Mouse (Mus musculus) hindbrain, postnatal 0 days (tissue): ENCODE data around the gene 2210011C24Rik. TPM values are rescaled to one million over a fixed set of nuclear protein-coding genes. Genes with fewer than 3 reads are reported as not detected.
"Not testable (repeated sequence)": the region's sequence is repeated elsewhere in the genome, so short reads cannot be mapped to it uniquely, and the experiment has no call there.

Experiments used
- ATAC-seq: fragments of 200-750 bp; cut with Nextera tagmentation; 2 replicates; pipeline ENCODE4 v1.8.0; 2017; ENCODE audit warnings: mild to moderate bottlenecking, moderate TSS enrichment, moderate library complexity
- DNase-seq: peaks from one replicate; pipeline ENCODE4 v3.0.0-alpha.2; 2015; ENCODE audit warnings: low spot score
- H3K27ac ChIP-seq: fragments of 300-500 bp; sonication (generic); 2 replicates; pipeline ENCODE4 v1.5.1; 2014; ENCODE audit warnings: mild to moderate bottlenecking
- H3K27me3 ChIP-seq: fragments of 300-500 bp; sonication (generic); 2 replicates; pipeline ENCODE4 v1.6.1; 2014; ENCODE audit warnings: low read length, mixed read lengths; ENCODE audit not compliant: insufficient read depth
- H3K36me3 ChIP-seq: fragments of 300-500 bp; sonication (generic); 2 replicates; pipeline ENCODE4 v1.6.1; 2014; ENCODE audit warnings: low read length, mixed read lengths; ENCODE audit not compliant: insufficient read depth
- H3K4me1 ChIP-seq: fragments of 300-500 bp; sonication (generic); 2 replicates; pipeline ENCODE4 v1.6.1; 2014; ENCODE audit warnings: antibody characterized with exemption, low read length, mixed read lengths; ENCODE audit not compliant: insufficient read depth
- H3K4me2 ChIP-seq: fragments of 300-500 bp; sonication (generic); 2 replicates; pipeline ENCODE4 v1.6.1; 2014; ENCODE audit warnings: low read depth, mild to moderate bottlenecking, low read length, moderate library complexity, mixed read lengths
- H3K4me3 ChIP-seq: fragments of 300-500 bp; sonication (generic); 2 replicates; pipeline ENCODE4 v1.5.1; 2014; ENCODE audit warnings: low read length
- H3K9ac ChIP-seq: fragments of 300-500 bp; sonication (generic); replicated peaks from 2 replicates; pipeline ENCODE4 v1.6.1; 2014; ENCODE audit warnings: mild to moderate bottlenecking, low read length, moderate library complexity, mixed read lengths
- H3K9me3 ChIP-seq: fragments of 300-500 bp; sonication (generic); 2 replicates; pipeline ENCODE4 v1.6.1; 2016; ENCODE audit warnings: low read length, mixed read lengths
- CTCF ChIP-seq: IDR thresholded peaks from 2 replicates; pipeline ENCODE4 v1.5.1; 2016; ENCODE audit warnings: antibody characterized with exemption, control low read depth, low read depth
- WGBS: fragments of 180-500 bp; shearing (Covaris S2); extraction: QIAGEN DNeasy Blood & Tissue Kit; methylation state at CpG from one replicate; pipeline ENCODE4 v1.1.7; 2014; 5-methylcytosine and 5-hydroxymethylcytosine counted together
- polyA plus RNA-seq: library from polyadenylated mRNA; unstranded; fragments of >200 nt; fragmentation: Nextera tagmentation; extraction: Ambion mirVana; gene quantifications from 2 replicates; pipeline ENCODE4 v1.2.1, GENCODE M21; 2015
- total RNA-seq: library from RNA; depleted of rRNA; stranded (reverse); fragments of >200 nt; gene quantifications from 2 replicates; pipeline ENCODE4 v1.2.3, GENCODE M21; 2014

Gene 2210011C24Rik
- total and polyA plus RNA-seq, 2 experiments from 2014 or later, result 1.9 to 4.2 TPM

- Histone ChIP-seq H3K9ac (peak overlapping the region; percentile 52), H3K36me3 (no peaks in the 10 kb centered on the region), H3K27me3 (peaks cover 24% of the 10 kb centered on the region), H3K4me2 (peak overlapping the region; percentile 94), H3K4me3 (peak overlapping the region; percentile 55), H3K4me1 (peaks cover 17% of the 10 kb centered on the region), H3K27ac (no peak overlapping the region), H3K9me3 (no peaks in the 10 kb centered on the region)
- peak; percentile 33; the same call in 1 of the 2 replicates for TF ChIP-seq CTCF
- DNase-seq, result peak; percentile 87
- WGBS, result 3% methylated on average over 59 of the region's 83 CpGs
- peak; percentile 69; the same call in 1 of the 2 replicates for ATAC-seq
These were observed 1.1 kb downstream of the 2210011C24Rik start for GRCm38 (mm10) chr8:84010625-84011611.

DNA sequence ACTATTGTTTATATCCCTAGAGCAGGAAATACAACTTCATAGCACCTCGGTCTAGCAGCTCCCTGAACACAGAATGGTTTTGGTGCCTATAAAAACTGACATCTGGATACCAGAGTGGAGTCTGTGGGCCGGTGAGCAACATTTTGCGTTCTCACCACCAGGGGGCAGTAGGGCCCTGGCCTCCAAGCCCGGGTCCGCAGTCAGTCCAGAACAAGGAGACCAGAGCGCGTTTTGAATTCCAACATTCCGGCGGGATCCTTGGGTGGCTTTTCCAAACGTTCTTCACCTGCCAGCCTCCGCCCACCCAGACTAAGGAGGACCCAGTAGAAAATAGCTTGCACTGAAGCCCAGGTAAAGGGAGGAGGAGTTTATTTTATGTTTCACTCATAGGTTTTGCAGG is 2.1 kb downstream of the 2210011C24Rik start:
- Histone ChIP-seq H3K4me1 (peaks cover 20% of the 10 kb centered on the region), H3K9me3 (no peaks in the 10 kb centered on the region), H3K27me3 (peaks cover 24% of the 10 kb centered on the region), H3K27ac (no peak overlapping the region), H3K36me3 (no peaks in the 10 kb centered on the region), H3K4me3 (no peak overlapping the region), H3K9ac (no peak overlapping the region), H3K4me2 (peak overlapping the region; percentile 33; the same call in 1 of the 2 replicates)
- 2% methylated on average over 11 of the region's 11 CpGs for WGBS
- ATAC-seq, result 0 out of 2 replicates have a peak, but pooled peaks have one; percentile 28
- peak; percentile 90 for DNase-seq
- peak; percentile 96 for TF ChIP-seq CTCF

DNA sequence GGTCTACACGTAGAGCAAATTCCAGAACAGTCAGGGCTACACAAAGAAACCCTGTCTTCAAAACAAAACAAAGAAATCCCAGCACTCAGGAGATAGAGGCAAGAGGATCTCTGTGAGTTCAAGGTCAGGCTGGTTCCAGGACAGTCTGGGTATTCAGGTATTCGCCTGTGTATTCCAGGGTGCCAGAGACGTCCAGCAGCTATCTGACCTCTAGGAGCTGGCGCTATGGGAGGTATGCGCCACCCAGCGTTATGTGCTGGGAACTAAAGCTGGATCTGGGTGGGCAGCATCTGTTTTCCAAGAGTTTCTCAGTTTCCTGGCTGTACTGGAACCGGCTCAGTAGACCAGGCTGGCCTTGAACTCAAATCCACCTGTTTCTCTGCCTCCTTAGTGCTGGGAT is 3.6 kb downstream of the 2210011C24Rik start:
- H3K9ac ChIP-seq, result no peak overlapping the region
- no peak for ATAC-seq
- H3K4me1 ChIP-seq, result peaks cover 20% of the 10 kb centered on the region
- H3K4me3 ChIP-seq, result no peak overlapping the region
- peaks cover 23% of the 10 kb centered on the region for H3K27me3 ChIP-seq
- H3K27ac ChIP-seq, result no peak overlapping the region
- no peaks in the 10 kb centered on the region for H3K9me3 ChIP-seq
- no peaks in the 10 kb centered on the region for H3K36me3 ChIP-seq
- TF ChIP-seq CTCF, result peak; percentile 47
- WGBS, result 31% methylated on average over 7 of the region's 7 CpGs
- no peak overlapping the region for H3K4me2 ChIP-seq
- no peak for DNase-seq

DNA sequence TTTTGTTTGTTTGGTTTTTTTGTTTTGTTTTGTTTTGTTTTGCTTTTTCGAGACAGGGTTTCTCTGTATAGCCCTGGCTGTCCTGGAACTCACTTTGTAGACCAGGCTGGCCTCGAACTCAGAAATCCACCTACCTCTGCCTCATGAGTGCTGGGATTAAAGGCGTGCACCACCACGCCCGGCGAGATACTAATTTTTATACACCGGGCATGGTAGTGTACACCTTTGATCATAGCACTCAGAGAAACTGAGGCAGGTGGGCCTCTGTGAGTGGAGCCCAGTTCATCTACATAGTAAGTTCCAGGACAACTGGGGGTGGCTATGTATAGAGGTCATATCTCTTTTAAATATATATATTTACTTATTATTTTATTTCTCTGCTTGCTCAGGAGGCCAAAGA is 6.5 kb downstream of the 2210011C24Rik start:
- not testable (repeated sequence) for H3K4me2 ChIP-seq, DNase-seq, H3K9ac ChIP-seq, H3K9me3 ChIP-seq, H3K4me1 ChIP-seq, ATAC-seq, H3K27ac ChIP-seq, H3K4me3 ChIP-seq, H3K27me3 ChIP-seq, H3K36me3 ChIP-seq
- 93% methylated on average over 7 of the region's 7 CpGs for WGBS

DNA sequence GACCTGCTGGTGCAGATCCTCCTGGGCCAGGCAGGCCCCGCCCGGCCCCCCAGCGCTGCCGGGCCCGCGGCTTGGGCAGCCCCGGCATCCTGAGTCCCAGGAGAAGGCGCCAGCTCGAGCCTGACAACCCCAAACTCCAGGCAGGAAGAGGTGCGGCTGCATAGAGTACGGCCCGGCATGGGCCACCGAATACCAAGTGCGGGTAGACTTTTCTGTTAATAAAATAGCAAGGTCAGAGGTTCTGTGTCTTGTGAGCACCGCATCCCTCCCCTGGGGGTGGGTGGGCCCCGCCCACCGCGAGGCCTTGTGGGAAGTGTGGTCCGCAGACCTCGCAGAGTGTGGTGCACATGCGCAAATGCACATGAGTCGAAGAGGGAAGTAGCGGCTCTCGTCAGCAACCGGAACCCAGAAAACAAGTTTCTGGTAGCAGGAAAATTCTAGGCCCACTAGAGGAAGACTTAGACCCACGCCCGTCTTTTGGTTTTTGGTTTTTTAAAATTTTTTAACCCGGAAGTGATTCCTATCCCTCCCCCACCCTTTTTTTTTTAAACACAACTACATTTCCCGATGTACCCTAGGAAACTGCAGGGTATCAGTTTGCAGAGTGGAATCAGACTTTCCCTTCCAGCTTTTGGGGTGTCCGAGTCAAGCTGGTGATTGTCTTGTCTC is 7.3 kb downstream of the 2210011C24Rik start:
- Histone ChIP-seq H3K4me3 (peak overlapping the region; percentile 54), H3K9me3 (no peaks in the 10 kb centered on the region), H3K4me1 (0 out of 2 replicates have a peak, but pooled peaks cover 3% of the 10 kb centered on the region), H3K27ac (peak overlapping the region; percentile 78), H3K36me3 (peaks cover 4% of the 10 kb centered on the region; the same call in 1 of the 2 replicates), H3K27me3 (no peaks in the 10 kb centered on the region), H3K4me2 (peak overlapping the region; percentile 93), H3K9ac (peak overlapping the region; percentile 61)
- 1% methylated on average over 30 of the region's 30 CpGs for WGBS
- peak; percentile 89 for ATAC-seq
- peak; percentile 96 for DNase-seq
- no peak for TF ChIP-seq CTCF

- 77% methylated on average over 6 of the region's 6 CpGs for WGBS
- H3K9me3 ChIP-seq, result no peaks in the 10 kb centered on the region
- no peak overlapping the region for H3K27ac ChIP-seq
- no peak for TF ChIP-seq CTCF
- no peak for ATAC-seq
- DNase-seq, result no peak
- H3K9ac ChIP-seq, result peak overlapping the region; percentile 61; the same call in 1 of the 2 replicates
- H3K36me3 ChIP-seq, result peaks cover 4% of the 10 kb centered on the region; the same call in 1 of the 2 replicates
- H3K27me3 ChIP-seq, result no peaks in the 10 kb centered on the region
- H3K4me3 ChIP-seq, result peak overlapping the region; percentile 54
- H3K4me1 ChIP-seq, result 0 out of 2 replicates have a peak, but pooled peaks cover 7% of the 10 kb centered on the region
- peak overlapping the region; percentile 93 for H3K4me2 ChIP-seq
These were observed 8.2 kb downstream of the 2210011C24Rik start for GRCm38 (mm10) chr8:84003612-84004246.
